Mouse (Mus musculus) megakaryocyte, embryonic 14.5 days (primary cell): ENCODE measurements around the gene Sh3tc1.

Source experiments
- FLI1 ChIP-seq: IDR thresholded peaks from 2 replicates; pipeline ENCODE4 v1.6.1; 2012; ENCODE audit warnings: low read length, inconsistent platforms, mixed read lengths
- GATA1 ChIP-seq: IDR thresholded peaks from 3 replicates; pipeline ENCODE4 v1.6.1; 2012; ENCODE audit warnings: mixed read lengths, low read length, inconsistent platforms, borderline replicate concordance

DNA sequence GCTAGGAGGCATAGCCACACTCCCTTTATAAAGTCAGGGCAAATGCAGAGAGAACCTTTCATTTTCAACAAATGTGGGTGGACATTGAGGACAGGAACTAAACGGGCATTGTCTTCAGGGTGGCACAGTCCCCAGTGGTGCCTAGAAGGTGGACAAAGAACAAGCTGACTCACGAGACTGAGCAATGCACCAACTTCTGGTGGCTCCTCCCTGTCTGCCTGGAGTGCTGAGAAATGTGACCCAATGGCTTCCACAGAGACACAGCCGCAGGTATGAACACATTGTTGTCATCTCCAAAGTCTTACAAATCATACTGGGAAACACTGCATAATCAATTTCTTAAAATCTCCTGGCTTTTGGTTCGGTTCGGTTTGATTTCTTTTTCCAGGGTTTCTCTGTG is 22.3 kb downstream of the Sh3tc1 start:
- TF ChIP-seq FLI1 (no peak), GATA1 (no peak)
